Mouse (Mus musculus) neural tube, embryonic 15.5 days (tissue): Measurements from ENCODE around the gene Cemip2. TPM values are rescaled to one million over a fixed set of nuclear protein-coding genes. Genes with fewer than 3 reads are reported as not detected.

Source experiments
- polyA plus RNA-seq: library from polyadenylated mRNA; unstranded; fragments of >200 nt; fragmentation: Nextera tagmentation; extraction: Ambion mirVana; gene quantifications from 2 replicates; pipeline ENCODE4 v1.2.1, GENCODE M21; 2015

Cemip2 gene
- polyA plus RNA-seq, 1 experiment from 2014 or later = 16.0 TPM

Other genes with a start within 250 kb of the Cemip2 start
- 54.6 and 58.3 TPM in 2 replicates for gene 1110059E24Rik, start 125.4 kb upstream of the Cemip2 start, polyA plus RNA-seq
- 39.6 and 42.3 TPM in 2 replicates for gene Abhd17b, start 125.2 kb upstream of the Cemip2 start, polyA plus RNA-seq